Mouse (Mus musculus) forebrain, embryonic 13.5 days (tissue): ENCODE results near the gene Sgip1. TPM values are rescaled to one million over a fixed set of nuclear protein-coding genes. Genes with fewer than 3 reads are reported as not detected.

Source experiments
- ATAC-seq: fragments of 200-750 bp; cut with Nextera tagmentation; 2 replicates; pipeline ENCODE4 v1.8.0; 2017
- H3K27ac ChIP-seq: fragments of 300-500 bp; sonication (generic); 2 replicates; pipeline ENCODE4 v1.5.1; 2015; ENCODE audit warnings: inconsistent platforms, mild to moderate bottlenecking, moderate library complexity
- H3K27me3 ChIP-seq: fragments of 300-500 bp; sonication (generic); 2 replicates; pipeline ENCODE4 v1.6.1; 2015; ENCODE audit warnings: mild to moderate bottlenecking, inconsistent platforms
- H3K36me3 ChIP-seq: fragments of 300-500 bp; sonication (generic); 2 replicates; pipeline ENCODE4 v1.6.1; 2015; ENCODE audit warnings: mild to moderate bottlenecking, inconsistent platforms; ENCODE audit not compliant: poor library complexity, severe bottlenecking
- H3K4me1 ChIP-seq: fragments of 300-500 bp; sonication (generic); 2 replicates; pipeline ENCODE4 v1.6.1; 2015; ENCODE audit warnings: inconsistent platforms
- H3K4me2 ChIP-seq: fragments of 300-500 bp; sonication (generic); 2 replicates; pipeline ENCODE4 v1.6.1; 2015; ENCODE audit warnings: inconsistent platforms, mild to moderate bottlenecking, moderate library complexity
- H3K4me3 ChIP-seq: fragments of 300-500 bp; sonication (generic); 2 replicates; pipeline ENCODE4 v1.5.1; 2015; ENCODE audit warnings: mild to moderate bottlenecking, inconsistent platforms
- H3K9ac ChIP-seq: fragments of 300-500 bp; sonication (generic); 2 replicates; pipeline ENCODE4 v1.6.1; 2015; ENCODE audit warnings: mild to moderate bottlenecking, inconsistent platforms
- H3K9me3 ChIP-seq: fragments of 300-500 bp; sonication (generic); replicated peaks from 2 replicates; pipeline ENCODE4 v1.6.1; 2016; ENCODE audit warnings: inconsistent platforms
- WGBS: fragments of 180-500 bp; shearing (Covaris S2); methylation state at CpG from one replicate; pipeline ENCODE4 v1.1.7; 2015; 5-methylcytosine and 5-hydroxymethylcytosine counted together
- polyA plus RNA-seq: library from polyadenylated mRNA; unstranded; fragments of >200 nt; fragmentation: Nextera tagmentation; extraction: Ambion mirVana; gene quantifications from 2 replicates; pipeline ENCODE4 v1.2.1, GENCODE M21; 2015

The Sgip1 gene
- polyA plus RNA-seq, 1 experiment from 2014 or later = 37.8 TPM

GRCm38 (mm10) chr4:102852808-102853207 is 111.7 kb downstream of the Sgip1 start:
- no peaks in the 10 kb centered on the region for H3K9me3 ChIP-seq
- 88% methylated on average over 5 of the region's 5 CpGs for WGBS
- no peak overlapping the region for H3K27ac ChIP-seq
- no peaks in the 10 kb centered on the region for H3K36me3 ChIP-seq
- H3K4me1 ChIP-seq = peaks cover 19% of the 10 kb centered on the region
- H3K9ac ChIP-seq = no peak overlapping the region
- no peak for ATAC-seq
- H3K4me3 ChIP-seq = no peak overlapping the region
- H3K4me2 ChIP-seq = no peak overlapping the region
- no peaks in the 10 kb centered on the region for H3K27me3 ChIP-seq

GRCm38 (mm10) chr4:102853330-102854022 is 112.4 kb downstream of the Sgip1 start:
- Histone ChIP-seq H3K4me3 (no peak overlapping the region), H3K36me3 (no peaks in the 10 kb centered on the region), H3K4me1 (peaks cover 19% of the 10 kb centered on the region), H3K27me3 (no peaks in the 10 kb centered on the region), H3K4me2 (no peak overlapping the region), H3K9me3 (no peaks in the 10 kb centered on the region), H3K27ac (no peak overlapping the region), H3K9ac (no peak overlapping the region)
- ATAC-seq = no peak
- 88% methylated on average over 9 of the region's 9 CpGs for WGBS

- no peaks in the 10 kb centered on the region for H3K9me3 ChIP-seq
- ATAC-seq = peak; percentile 86
- H3K27me3 ChIP-seq = no peaks in the 10 kb centered on the region
- H3K36me3 ChIP-seq = no peaks in the 10 kb centered on the region
- no peak overlapping the region for H3K9ac ChIP-seq
- no peak overlapping the region for H3K4me3 ChIP-seq
- H3K4me1 ChIP-seq = peaks cover 19% of the 10 kb centered on the region
- H3K4me2 ChIP-seq = no peak overlapping the region
- H3K27ac ChIP-seq = peak overlapping the region; percentile 1; the same call in 1 of the 2 replicates
- WGBS = 19% methylated on average over 10 of the region's 10 CpGs
These were observed 114.1 kb downstream of the Sgip1 start for GRCm38 (mm10) chr4:102854928-102855892.

- Histone ChIP-seq H3K27ac (peak overlapping the region; percentile 46), H3K27me3 (no peaks in the 10 kb centered on the region), H3K9me3 (no peaks in the 10 kb centered on the region), H3K36me3 (no peaks in the 10 kb centered on the region), H3K4me3 (no peak overlapping the region), H3K4me2 (peak overlapping the region; percentile 21), H3K4me1 (peaks cover 19% of the 10 kb centered on the region), H3K9ac (no peak overlapping the region)
- WGBS = 6% methylated on average over 7 of the region's 7 CpGs
- no peak for ATAC-seq
These were observed 115.0 kb downstream of the Sgip1 start for GRCm38 (mm10) chr4:102856086-102856485.

DNA sequence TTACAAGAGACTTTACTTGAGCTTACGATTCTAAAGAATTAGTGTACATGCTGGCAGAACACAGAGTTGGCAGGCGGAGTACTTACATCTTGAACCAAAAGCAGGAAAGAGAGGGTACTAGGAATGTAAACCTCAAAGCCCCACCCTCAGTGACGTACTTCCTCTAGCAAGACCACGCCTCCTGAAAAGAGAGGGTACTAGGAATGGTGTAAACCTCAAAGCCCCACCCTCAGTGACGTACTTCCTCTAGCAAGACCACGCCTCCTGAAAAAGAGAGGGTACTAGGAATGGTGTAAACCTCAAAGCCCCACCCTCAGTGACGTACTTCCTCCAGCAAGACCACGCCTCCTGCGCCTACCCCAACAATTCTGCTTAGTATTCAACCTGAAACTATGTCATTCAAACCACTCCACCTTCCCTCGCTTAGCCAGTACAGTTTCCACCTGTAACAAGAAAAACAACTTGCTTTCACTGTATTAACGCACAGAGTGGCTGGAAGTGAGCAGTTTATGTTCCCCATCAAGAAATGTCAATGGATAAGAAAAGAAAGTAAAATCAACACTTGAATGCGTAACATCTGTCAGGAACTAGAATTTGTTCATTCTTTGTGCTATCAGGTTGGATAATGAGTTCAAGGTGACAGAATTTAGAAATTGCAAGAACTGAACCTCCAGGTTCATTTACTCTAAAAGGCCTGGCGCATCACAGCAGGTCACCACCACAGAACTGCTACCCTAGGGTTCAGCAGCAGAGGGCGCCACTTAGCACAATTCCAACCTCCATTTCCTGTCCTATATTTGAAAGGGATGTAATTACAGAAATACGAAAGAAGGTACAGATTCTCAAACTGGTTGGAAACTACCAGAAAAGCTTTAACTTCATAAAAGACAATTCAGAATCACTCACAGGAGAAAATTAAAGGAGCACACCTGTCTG is 118.4 kb downstream of the Sgip1 start:
- Histone ChIP-seq H3K4me2 (no peak overlapping the region), H3K4me3 (no peak overlapping the region), H3K36me3 (no peaks in the 10 kb centered on the region), H3K4me1 (peaks cover 19% of the 10 kb centered on the region), H3K9ac (no peak overlapping the region), H3K9me3 (no peaks in the 10 kb centered on the region), H3K27me3 (no peaks in the 10 kb centered on the region), H3K27ac (no peak overlapping the region)
- 93% methylated on average over 15 of the region's 15 CpGs for WGBS
- ATAC-seq = no peak

DNA sequence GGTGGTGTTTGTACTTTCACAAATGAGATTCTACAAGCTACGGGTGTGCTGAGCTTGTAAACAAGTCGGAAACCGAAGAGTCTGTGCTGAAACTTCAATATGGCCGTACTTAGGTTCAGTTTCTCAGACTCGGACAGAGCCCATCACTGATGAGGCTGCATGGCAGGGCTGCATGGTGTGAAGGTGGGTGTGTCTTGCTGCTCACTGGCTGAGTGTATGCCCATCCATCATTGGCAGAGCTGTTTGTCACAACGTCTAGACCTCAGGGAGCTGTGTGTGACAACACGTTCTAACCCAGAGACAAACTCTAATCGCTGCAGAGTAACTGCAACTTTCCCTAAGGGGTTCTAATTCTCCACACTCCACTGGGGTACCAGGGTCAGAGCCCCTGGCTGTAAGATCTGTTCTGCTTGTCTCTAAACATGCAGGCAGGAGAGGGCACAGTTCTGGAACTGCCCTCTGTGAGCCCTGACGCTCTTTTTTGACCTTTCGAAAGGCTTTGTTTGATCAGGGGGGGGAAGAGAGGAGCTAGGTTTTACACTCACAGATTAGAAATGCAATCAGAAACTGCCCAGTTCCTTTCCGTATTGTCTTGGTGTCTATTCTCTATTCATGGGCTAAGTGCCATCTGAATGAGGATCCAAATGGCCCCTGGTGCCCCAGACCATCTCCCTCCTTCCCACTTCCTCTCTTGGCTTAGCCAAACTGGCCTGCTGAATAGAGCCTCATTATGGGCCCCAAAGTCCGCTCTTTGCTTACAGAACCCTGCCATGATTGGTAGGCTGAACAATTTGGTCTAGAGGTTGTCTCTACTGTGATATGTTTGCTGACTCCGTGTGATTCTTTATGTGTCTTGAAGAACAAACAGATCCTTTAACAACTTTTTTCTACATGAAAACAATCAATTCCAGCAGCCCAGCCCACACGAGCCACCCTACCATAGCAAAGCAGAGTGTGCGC is 121.9 kb downstream of the Sgip1 start:
- no peak overlapping the region for H3K27ac ChIP-seq
- WGBS = 79% methylated on average over 15 of the region's 15 CpGs
- H3K9ac ChIP-seq = no peak overlapping the region
- H3K36me3 ChIP-seq = peaks cover 3% of the 10 kb centered on the region; the same call in 1 of the 2 replicates
- no peaks in the 10 kb centered on the region for H3K27me3 ChIP-seq
- no peaks in the 10 kb centered on the region for H3K9me3 ChIP-seq
- no peak overlapping the region for H3K4me2 ChIP-seq
- no peaks in the 10 kb centered on the region for H3K4me1 ChIP-seq
- H3K4me3 ChIP-seq = no peak overlapping the region
- ATAC-seq = no peak

GRCm38 (mm10) chr4:102866531-102866930 is 125.4 kb downstream of the Sgip1 start:
- ATAC-seq = no peak
- Histone ChIP-seq H3K27ac (no peak overlapping the region), H3K9ac (no peak overlapping the region), H3K4me2 (no peak overlapping the region), H3K4me3 (no peak overlapping the region), H3K36me3 (peaks cover 13% of the 10 kb centered on the region; the same call in 1 of the 2 replicates), H3K4me1 (peaks cover 3% of the 10 kb centered on the region; the same call in 1 of the 2 replicates), H3K9me3 (no peaks in the 10 kb centered on the region), H3K27me3 (no peaks in the 10 kb centered on the region)
- WGBS = 92% methylated on average over 3 of the region's 3 CpGs

DNA sequence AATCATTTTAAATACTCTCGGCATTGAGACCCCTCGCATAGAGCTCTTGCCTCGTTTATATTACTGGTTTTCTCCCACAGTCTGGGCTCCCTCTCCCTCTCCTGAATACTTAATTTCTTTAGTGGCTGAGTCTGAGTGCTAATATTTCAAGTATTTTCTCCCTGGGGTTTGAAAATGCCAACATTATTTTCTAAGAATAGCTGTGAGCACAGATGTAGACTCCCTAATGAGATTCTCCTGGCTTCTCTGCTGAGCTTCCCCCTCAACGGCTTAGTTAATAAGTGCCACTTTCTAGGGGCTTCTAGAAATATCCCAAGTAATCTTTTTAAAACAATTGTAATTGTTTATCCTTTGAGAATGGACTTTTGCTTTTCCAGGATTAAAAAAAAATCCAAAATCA is 130.2 kb downstream of the Sgip1 start:
- WGBS = 48% methylated on average over 4 of the region's 4 CpGs
- no peak overlapping the region for H3K27ac ChIP-seq
- 0 out of 2 replicates have a peak, but pooled peaks have one; percentile 13 for ATAC-seq

GRCm38 (mm10) chr4:102883142-102883541 is 142.0 kb downstream of the Sgip1 start:
- no peak overlapping the region for H3K27ac ChIP-seq
- no peak for ATAC-seq
- no peak overlapping the region for H3K4me2 ChIP-seq
- no peak overlapping the region for H3K4me3 ChIP-seq
- H3K9ac ChIP-seq = no peak overlapping the region
- H3K36me3 ChIP-seq = no peaks in the 10 kb centered on the region
- no peaks in the 10 kb centered on the region for H3K27me3 ChIP-seq
- no peaks in the 10 kb centered on the region for H3K4me1 ChIP-seq
- H3K9me3 ChIP-seq = no peaks in the 10 kb centered on the region
- 95% methylated on average over 3 of the region's 3 CpGs for WGBS

More for the DNA sequence above, 130.2 kb downstream of the Sgip1 start:
- H3K9me3 ChIP-seq = no peaks in the 10 kb centered on the region
- H3K4me1 ChIP-seq = peaks cover 3% of the 10 kb centered on the region; the same call in 1 of the 2 replicates
- peaks cover 19% of the 10 kb centered on the region; the same call in 1 of the 2 replicates for H3K36me3 ChIP-seq
- no peak overlapping the region for H3K9ac ChIP-seq
- H3K4me3 ChIP-seq = no peak overlapping the region
- no peak overlapping the region for H3K4me2 ChIP-seq
- H3K27me3 ChIP-seq = no peaks in the 10 kb centered on the region

DNA sequence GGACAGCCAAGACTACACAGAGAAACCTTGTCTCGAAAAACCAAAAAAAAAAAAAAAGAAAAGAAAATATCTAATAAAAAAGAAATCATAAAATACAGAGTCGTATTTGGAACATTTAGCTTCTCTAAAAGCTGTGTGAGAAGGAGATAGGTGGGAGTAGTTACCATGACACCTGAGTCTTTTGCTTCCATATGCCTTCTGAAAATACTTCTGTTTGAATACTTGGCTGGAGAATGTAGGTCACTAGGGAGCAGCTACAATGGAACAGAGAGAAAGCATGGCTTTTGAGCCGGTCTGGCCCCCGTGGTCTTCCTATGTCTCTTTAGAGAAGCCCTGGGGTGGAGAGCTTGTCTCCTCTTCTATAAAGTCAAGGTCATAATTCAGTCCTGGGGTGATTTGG is 143.1 kb downstream of the Sgip1 start:
- H3K9ac ChIP-seq = no peak overlapping the region
- WGBS = 93% methylated on average over 4 of the region's 4 CpGs
- no peak for ATAC-seq
- H3K4me3 ChIP-seq = no peak overlapping the region
- H3K4me1 ChIP-seq = no peaks in the 10 kb centered on the region
- no peaks in the 10 kb centered on the region for H3K27me3 ChIP-seq
- H3K36me3 ChIP-seq = no peaks in the 10 kb centered on the region
- H3K27ac ChIP-seq = no peak overlapping the region
- no peaks in the 10 kb centered on the region for H3K9me3 ChIP-seq
- H3K4me2 ChIP-seq = no peak overlapping the region

DNA sequence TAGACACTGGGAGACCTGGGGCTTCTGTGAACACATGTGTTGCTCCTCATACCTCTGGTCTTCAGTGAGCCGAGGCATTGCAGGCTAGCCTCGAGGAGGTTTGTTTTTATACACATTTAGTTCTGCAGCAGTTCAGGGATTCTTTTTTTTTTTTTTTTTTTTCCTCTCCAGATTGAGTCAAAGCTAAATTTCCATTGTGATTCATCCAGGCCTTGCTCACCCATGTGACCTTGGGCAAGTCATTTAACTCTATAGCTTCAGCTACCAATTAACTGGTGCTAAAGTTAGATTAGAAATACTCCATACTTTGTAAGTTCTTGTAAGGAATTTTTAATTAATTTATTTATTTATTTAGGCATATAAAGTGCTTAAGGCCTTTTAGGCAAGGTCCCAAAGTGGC is 145.4 kb downstream of the Sgip1 start:
- ATAC-seq = no peak
- Histone ChIP-seq H3K36me3 (no peaks in the 10 kb centered on the region), H3K4me2 (no peak overlapping the region), H3K4me3 (no peak overlapping the region), H3K9me3 (no peaks in the 10 kb centered on the region), H3K27ac (no peak overlapping the region), H3K4me1 (no peaks in the 10 kb centered on the region), H3K9ac (no peak overlapping the region), H3K27me3 (no peaks in the 10 kb centered on the region)
- WGBS = 83% methylated on average over 2 of the region's 2 CpGs
